In the genomic region with DNA sequence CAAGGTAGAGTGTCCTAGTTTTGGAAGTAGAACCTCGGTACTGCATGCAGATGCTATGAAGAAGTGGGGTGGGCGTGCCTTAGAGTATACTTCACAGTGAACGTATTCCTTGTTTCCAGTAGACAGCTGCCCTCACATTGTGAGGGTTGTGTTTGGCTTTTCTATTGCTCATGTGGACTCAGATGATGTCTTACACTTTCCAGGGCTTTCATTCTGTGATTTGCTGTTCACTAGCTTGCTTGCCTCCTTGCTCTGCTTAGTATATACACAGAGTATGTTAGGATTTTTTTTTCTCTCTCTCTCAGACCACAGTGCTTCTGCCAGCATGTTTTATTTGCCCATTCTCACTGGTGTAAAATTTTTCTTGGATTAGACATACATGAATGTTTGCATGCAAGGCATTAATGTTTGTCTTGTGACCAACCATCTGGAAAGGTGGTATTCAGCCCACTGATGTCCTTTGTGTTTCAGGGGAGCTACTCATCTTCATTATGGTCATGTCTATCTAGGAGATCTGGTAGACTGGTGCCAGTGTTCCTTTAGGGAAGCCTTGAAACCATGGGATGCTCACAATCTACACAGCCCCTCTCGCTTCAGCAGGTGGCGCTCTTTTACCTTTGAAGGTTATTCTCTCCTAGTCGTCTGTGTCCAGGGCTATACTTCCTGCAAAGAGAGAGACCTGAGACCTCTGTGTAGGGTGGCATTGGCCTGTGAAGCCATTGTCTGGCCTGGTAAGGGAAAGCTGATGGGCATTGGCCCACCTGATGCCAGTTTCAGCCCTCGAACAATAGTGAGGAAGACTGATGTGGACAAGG, we compare ENCODE assay signal across 8 mouse cellular contexts.
A peak's percentile ranks its signal among the peaks of the same experiment; 100 is the strongest.
DNase-seq lines count a peak whose midpoint lies in the region; ATAC-seq lines count a peak whose summit lies in the region.

No protein-coding gene starts in this region.

- no peak overlapping the region for H3K4me3 ChIP-seq in hindbrain, embryonic 16.5 days (ENCODE audit: low read length)

- peak; percentile 91 for ATAC-seq in frontal cortex, adult (ENCODE audit: low TSS enrichment)
- peak; percentile 92 for ATAC-seq in hindbrain, embryonic 16.5 days
- peak; percentile 85 for ATAC-seq in megakaryocyte progenitor cell, adult 5-6 weeks (replicated peaks; ENCODE audit: poor library complexity)
- no peak for ATAC-seq in activated CD4-positive, CD25-positive, alpha-beta regulatory T cell, adult 4 months

- H3K27me3 ChIP-seq in hindbrain, embryonic 16.5 days (replicated peaks; ENCODE audit: control insufficient read depth, insufficient read depth, low read length), result no peaks in the 10 kb centered on the region

- H3K9ac ChIP-seq in hindbrain, embryonic 16.5 days (ENCODE audit: low read depth, low read length), result no peak overlapping the region

- 48% methylated on average over 7 of the region's 7 CpGs for whole genome bisulfite sequencing in hindbrain, embryonic 16.5 days

- H3K27ac ChIP-seq in hindbrain, embryonic 16.5 days (ENCODE audit: low read depth, low read length), result no peak overlapping the region

- no peaks in the 10 kb centered on the region for H3K36me3 ChIP-seq in hindbrain, embryonic 16.5 days (ENCODE audit: control insufficient read depth, insufficient read depth, low read length)

- no peaks in the 10 kb centered on the region for H3K9me3 ChIP-seq in hindbrain, embryonic 16.5 days (ENCODE audit: control insufficient read depth, low read length)

- DNase-seq in T-cell, adult 2 months (ENCODE audit: low spot score), result peak; percentile 2
- peak; percentile 71 for DNase-seq in cerebellum, adult 8-10 months
- DNase-seq in layer of hippocampus, postnatal 36 days, result peak; percentile 62 to 67
- DNase-seq in right cerebral cortex, postnatal 4 days, result peak; percentile 66

- no peaks in the 10 kb centered on the region for H3K4me1 ChIP-seq in hindbrain, embryonic 16.5 days (ENCODE audit: control insufficient read depth, insufficient read depth, low read depth, low read length)

- H3K4me2 ChIP-seq in hindbrain, embryonic 16.5 days (ENCODE audit: low read length), result no peak overlapping the region

Comparison
In these comparisons a context has a peak if more than half of its experiments do, and no peak if none do; other contexts are left out.
1. DNase-seq: peak in every context shown above with its lines; median percentile 71 in cerebellum, adult 8-10 months; 66 in right cerebral cortex, postnatal 4 days; 64 in layer of hippocampus, postnatal 36 days; 2 in T-cell, adult 2 months.